Mouse (Mus musculus): ENCODE data around the gene Atp4a. TPM values are rescaled to one million over a fixed set of nuclear protein-coding genes. Genes with fewer than 3 reads are reported as not detected.
"Not testable (repeated sequence)": the region's sequence is repeated elsewhere in the genome, so short reads cannot be mapped to it uniquely, and the experiment has no call there.

Atp4a gene
- polyA plus RNA-seq, 1 experiment, result 1.4 TPM

GRCm38 (mm10) chr7:30728214-30728613, 16.2 kb downstream of the Atp4a start:
- no peaks in the 10 kb centered on the region for H3K9me3 ChIP-seq (replicated peaks; ENCODE audit: control insufficient read depth, insufficient read depth, low read length, poor library complexity, severe bottlenecking)
- H3K4me1 ChIP-seq (ENCODE audit: control insufficient read depth, insufficient read depth, low read length), result no peaks in the 10 kb centered on the region
- TF ChIP-seq EP300 (IDR thresholded peaks at IDR 0.05; ENCODE audit: insufficient read depth, low read depth, low read length) (no peak), POLR2A (IDR thresholded peaks at IDR 0.05; ENCODE audit: insufficient read depth, low read length) (no peak), CTCF (IDR thresholded peaks at IDR 0.05; ENCODE audit: low read depth, low read length) (no peak)
- no peak overlapping the region for H3K4me3 ChIP-seq (ENCODE audit: low read depth, low read length)
- no peak overlapping the region for H3K27ac ChIP-seq (ENCODE audit: insufficient read depth, low read length)
- no peaks in the 10 kb centered on the region for H3K36me3 ChIP-seq (ENCODE audit: control insufficient read depth, insufficient read depth, low read length, poor library complexity, severe bottlenecking)
- no peaks in the 10 kb centered on the region for H3K27me3 ChIP-seq (ENCODE audit: control insufficient read depth, insufficient read depth, low read length, poor library complexity, severe bottlenecking)
- 0 out of 2 replicates have a peak overlapping the region, but pooled peaks have one; percentile 71 for H3K9ac ChIP-seq (ENCODE audit: low read depth, poor library complexity, severe bottlenecking)

DNA sequence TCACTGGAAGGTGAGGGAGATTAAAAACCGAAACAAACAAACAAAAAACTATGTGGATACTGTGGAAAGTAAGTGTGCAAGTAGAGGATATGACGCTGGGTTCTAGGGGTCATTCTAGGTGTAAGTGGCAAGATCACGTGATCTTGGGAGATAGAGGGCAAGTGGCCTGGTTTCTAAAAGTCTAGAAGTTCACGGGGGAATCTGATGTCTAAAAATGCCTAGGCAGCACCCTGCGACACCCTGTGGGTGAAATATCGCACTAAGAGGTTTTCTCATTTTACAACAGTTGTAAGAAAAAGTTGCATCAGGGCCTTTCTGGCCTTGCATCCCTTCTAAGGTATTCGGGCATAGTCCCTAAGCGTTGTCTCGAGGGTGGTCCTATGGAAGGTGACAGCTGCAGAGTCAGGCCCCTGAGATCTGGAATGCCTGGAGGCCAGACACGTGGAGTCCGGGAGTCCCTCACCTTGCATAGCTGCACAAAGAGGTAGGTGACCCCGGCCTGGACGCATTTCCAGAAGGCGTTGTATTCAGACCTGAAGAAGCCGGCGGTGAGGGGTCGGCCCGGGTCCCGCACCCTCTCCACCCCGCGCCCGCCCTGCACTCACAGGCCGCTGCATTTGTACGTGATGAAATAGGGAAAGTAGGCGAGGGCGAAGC, 16.9 kb downstream of the Atp4a start:
- Histone ChIP-seq H3K27me3 (ENCODE audit: control insufficient read depth, insufficient read depth, low read length, poor library complexity, severe bottlenecking) (no peaks in the 10 kb centered on the region), H3K4me3 (ENCODE audit: low read depth, low read length) (peak overlapping the region; percentile 83), H3K9me3 (replicated peaks; ENCODE audit: control insufficient read depth, insufficient read depth, low read length, poor library complexity, severe bottlenecking) (no peaks in the 10 kb centered on the region), H3K4me1 (ENCODE audit: control insufficient read depth, insufficient read depth, low read length) (no peaks in the 10 kb centered on the region), H3K27ac (ENCODE audit: insufficient read depth, low read length) (no peak overlapping the region), H3K36me3 (ENCODE audit: control insufficient read depth, insufficient read depth, low read length, poor library complexity, severe bottlenecking) (no peaks in the 10 kb centered on the region), H3K9ac (ENCODE audit: low read depth, poor library complexity, severe bottlenecking) (peak overlapping the region; percentile 71)
- TF ChIP-seq EP300 (IDR thresholded peaks at IDR 0.05; ENCODE audit: insufficient read depth, low read depth, low read length) (no peak), CTCF (IDR thresholded peaks at IDR 0.05; ENCODE audit: low read depth, low read length) (no peak), POLR2A (IDR thresholded peaks at IDR 0.05; ENCODE audit: insufficient read depth, low read length) (no peak)

DNA sequence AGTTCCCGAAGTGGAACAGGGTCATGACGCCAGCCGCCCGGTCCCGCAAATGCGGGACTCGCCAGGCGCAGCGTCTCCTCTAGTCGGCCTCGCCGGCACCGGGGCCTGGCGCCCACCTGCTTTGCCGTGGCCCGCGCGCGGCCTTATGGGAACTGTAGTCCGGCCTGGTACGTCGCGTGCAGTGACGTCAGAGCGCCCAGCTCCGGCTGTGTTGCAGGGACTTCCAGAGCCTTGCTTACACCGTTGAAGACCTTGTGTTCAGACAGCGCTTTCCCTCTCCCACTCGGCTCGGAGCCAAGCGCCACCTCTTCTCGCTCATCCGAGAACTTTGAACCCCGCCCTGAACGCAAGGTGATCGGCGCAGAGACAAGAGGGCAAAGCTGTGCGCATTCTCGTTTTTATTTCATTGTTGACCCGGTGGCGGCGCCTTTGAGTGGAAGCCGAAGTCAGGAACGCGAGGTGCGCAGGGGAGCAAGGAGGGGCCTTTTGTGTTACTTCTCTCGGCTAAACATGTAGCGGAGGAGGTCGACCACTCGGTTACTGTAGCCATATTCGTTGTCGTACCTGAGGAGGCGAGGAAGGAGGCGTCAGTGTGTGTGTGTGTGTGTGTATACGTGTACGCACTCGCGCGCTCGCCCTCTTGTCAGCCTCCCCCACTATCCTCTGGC, 17.5 kb downstream of the Atp4a start, which contains the start of gene Tmem147:
TSS of gene Tmem147 (minus strand) at position 145 of the 668 bp plus-strand sequence.
- Histone ChIP-seq H3K27ac (ENCODE audit: insufficient read depth, low read length) (peak within 1 kb of the TSS; percentile 52), H3K27me3 (ENCODE audit: control insufficient read depth, insufficient read depth, low read length, poor library complexity, severe bottlenecking) (no peaks in the 10 kb centered on the region), H3K9me3 (replicated peaks; ENCODE audit: control insufficient read depth, insufficient read depth, low read length, poor library complexity, severe bottlenecking) (no peaks in the 10 kb centered on the region), H3K4me1 (ENCODE audit: control insufficient read depth, insufficient read depth, low read length) (no peaks in the 10 kb centered on the region), H3K4me3 (ENCODE audit: low read depth, low read length) (peak within 1 kb of the TSS; percentile 83), H3K9ac (ENCODE audit: low read depth, poor library complexity, severe bottlenecking) (peak within 1 kb of the TSS; percentile 71), H3K36me3 (ENCODE audit: control insufficient read depth, insufficient read depth, low read length, poor library complexity, severe bottlenecking) (no peaks in the 10 kb centered on the region)
- TF ChIP-seq CTCF (IDR thresholded peaks at IDR 0.05; ENCODE audit: low read depth, low read length), result peak; percentile 8
- TF ChIP-seq EP300 (IDR thresholded peaks at IDR 0.05; ENCODE audit: insufficient read depth, low read depth, low read length), result 0 out of 2 replicates have a peak, but pooled peaks have one; percentile 4
- TF ChIP-seq POLR2A (IDR thresholded peaks at IDR 0.05; ENCODE audit: insufficient read depth, low read length), result peak; percentile 49

DNA sequence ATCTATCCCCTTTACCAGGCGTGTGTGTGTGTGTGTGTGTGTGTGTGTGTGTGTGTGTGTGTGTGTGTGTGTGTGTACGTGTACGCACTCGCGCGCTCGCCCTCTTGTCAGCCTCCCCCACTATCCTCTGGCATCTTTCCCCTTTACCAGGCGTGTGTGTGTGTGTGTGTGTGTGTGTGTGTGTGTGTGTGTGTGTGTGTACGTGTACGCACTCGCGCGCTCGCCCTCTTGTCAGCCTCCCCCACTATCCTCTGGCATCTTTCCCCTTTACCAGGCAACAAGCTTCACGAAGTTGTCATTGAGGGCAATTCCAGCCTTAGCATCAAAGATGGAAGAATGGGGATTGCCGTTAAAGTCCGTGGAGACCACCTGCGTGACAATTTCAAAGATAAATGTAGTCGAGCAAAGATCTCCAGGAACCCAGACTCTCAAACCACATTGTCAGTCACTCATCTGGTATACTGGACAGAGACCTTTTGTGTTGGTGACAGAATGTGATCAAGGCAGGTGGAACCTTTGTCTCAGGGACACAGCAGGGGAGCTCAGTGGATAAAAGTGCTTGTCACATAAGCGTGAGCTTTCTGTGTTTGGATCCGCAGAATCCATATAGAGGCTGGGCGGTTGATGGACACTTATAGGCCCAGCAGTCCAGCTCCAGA, 18.2 kb downstream of the Atp4a start:
- H3K27me3 ChIP-seq (ENCODE audit: control insufficient read depth, insufficient read depth, low read length, poor library complexity, severe bottlenecking); H3K9me3 ChIP-seq (replicated peaks; ENCODE audit: control insufficient read depth, insufficient read depth, low read length, poor library complexity, severe bottlenecking); H3K4me1 ChIP-seq (ENCODE audit: control insufficient read depth, insufficient read depth, low read length); H3K36me3 ChIP-seq (ENCODE audit: control insufficient read depth, insufficient read depth, low read length, poor library complexity, severe bottlenecking): not testable (repeated sequence)
- Histone ChIP-seq H3K27ac (ENCODE audit: insufficient read depth, low read length) (peak overlapping the region; percentile 52), H3K9ac (ENCODE audit: low read depth, poor library complexity, severe bottlenecking) (peak overlapping the region; percentile 71), H3K4me3 (ENCODE audit: low read depth, low read length) (peak overlapping the region; percentile 83)

DNA sequence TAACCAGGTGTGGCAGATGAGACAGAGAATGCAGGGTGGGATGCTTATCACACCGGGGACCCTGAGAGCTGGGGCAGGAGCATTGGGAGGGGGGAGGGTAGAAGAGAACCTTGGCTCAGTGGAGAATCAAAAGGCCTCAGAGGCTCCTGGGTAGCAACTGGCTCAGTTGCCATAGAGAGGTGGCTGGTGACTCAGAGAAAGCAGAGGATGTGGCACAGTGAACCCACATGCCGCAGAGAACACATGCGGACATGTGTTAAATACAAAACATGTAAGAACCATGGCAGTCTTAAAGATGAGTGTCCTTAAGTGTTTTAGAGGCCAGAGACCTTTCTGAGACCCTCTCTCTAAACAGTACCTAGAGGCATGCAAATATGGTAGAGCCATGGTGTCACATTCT, 24.2 kb downstream of the Atp4a start:
- no peak overlapping the region for H3K9ac ChIP-seq (ENCODE audit: low read depth, poor library complexity, severe bottlenecking)
- no peak overlapping the region for H3K27ac ChIP-seq (ENCODE audit: insufficient read depth, low read length)
- H3K4me3 ChIP-seq (ENCODE audit: low read depth, low read length), result no peak overlapping the region
- TF ChIP-seq EP300 (IDR thresholded peaks at IDR 0.05; ENCODE audit: insufficient read depth, low read depth, low read length) (no peak), CTCF (IDR thresholded peaks at IDR 0.05; ENCODE audit: low read depth, low read length) (no peak), POLR2A (IDR thresholded peaks at IDR 0.05; ENCODE audit: insufficient read depth, low read length) (no peak)
- H3K4me1 ChIP-seq (ENCODE audit: control insufficient read depth, insufficient read depth, low read length), result no peaks in the 10 kb centered on the region
- no peaks in the 10 kb centered on the region for H3K36me3 ChIP-seq (ENCODE audit: control insufficient read depth, insufficient read depth, low read length, poor library complexity, severe bottlenecking)
- no peaks in the 10 kb centered on the region for H3K27me3 ChIP-seq (ENCODE audit: control insufficient read depth, insufficient read depth, low read length, poor library complexity, severe bottlenecking)
- no peaks in the 10 kb centered on the region for H3K9me3 ChIP-seq (replicated peaks; ENCODE audit: control insufficient read depth, insufficient read depth, low read length, poor library complexity, severe bottlenecking)

GRCm38 (mm10) chr7:30742570-30742969, 30.6 kb downstream of the Atp4a start:
- H3K4me3 ChIP-seq (ENCODE audit: low read depth, low read length); H3K27me3 ChIP-seq (ENCODE audit: control insufficient read depth, insufficient read depth, low read length, poor library complexity, severe bottlenecking); H3K9ac ChIP-seq (ENCODE audit: low read depth, poor library complexity, severe bottlenecking); H3K36me3 ChIP-seq (ENCODE audit: control insufficient read depth, insufficient read depth, low read length, poor library complexity, severe bottlenecking); H3K4me1 ChIP-seq (ENCODE audit: control insufficient read depth, insufficient read depth, low read length); H3K27ac ChIP-seq (ENCODE audit: insufficient read depth, low read length); H3K9me3 ChIP-seq (replicated peaks; ENCODE audit: control insufficient read depth, insufficient read depth, low read length, poor library complexity, severe bottlenecking): not testable (repeated sequence)

GRCm38 (mm10) chr7:30743617-30744016, 31.6 kb downstream of the Atp4a start, which contains the start of gene Gapdhs:
TSS of gene Gapdhs (minus strand) at chr7:30743681.
- H3K4me3 ChIP-seq (ENCODE audit: low read depth, low read length); H3K27me3 ChIP-seq (ENCODE audit: control insufficient read depth, insufficient read depth, low read length, poor library complexity, severe bottlenecking); H3K27ac ChIP-seq (ENCODE audit: insufficient read depth, low read length): not testable (repeated sequence)

More at GRCm38 (mm10) chr7:30743617-30744016, 31.6 kb downstream of the Atp4a start, which contains the start of gene Gapdhs:
- not testable (repeated sequence) for H3K9ac ChIP-seq (ENCODE audit: low read depth, poor library complexity, severe bottlenecking); H3K36me3 ChIP-seq (ENCODE audit: control insufficient read depth, insufficient read depth, low read length, poor library complexity, severe bottlenecking); H3K9me3 ChIP-seq (replicated peaks; ENCODE audit: control insufficient read depth, insufficient read depth, low read length, poor library complexity, severe bottlenecking); H3K4me1 ChIP-seq (ENCODE audit: control insufficient read depth, insufficient read depth, low read length)
